Mouse (Mus musculus) spleen, adult 2 months (tissue): Measurements from ENCODE around the gene Clec1b. TPM values are rescaled to one million over a fixed set of nuclear protein-coding genes. Genes with fewer than 3 reads are reported as not detected.

ENCODE experiments used
- DNase-seq, 2 experiments: peaks; one replicate each; pipeline versions ENCODE4 v3.0.0 to v3.0.0-alpha.2; 2012 to 2021; ENCODE audit warnings: low spot score in 2 of 2, low read depth in 1 of 2
- H3K27ac ChIP-seq: fragments of 200-500 bp; 2 replicates; pipeline ENCODE4 v1.5.1; 2012; ENCODE audit warnings: low read length, inconsistent platforms; ENCODE audit not compliant: insufficient read depth
- H3K27me3 ChIP-seq: fragments of 200-500 bp; 2 replicates; pipeline ENCODE4 v1.6.1; 2012; ENCODE audit warnings: mild to moderate bottlenecking, moderate library complexity, low read length, inconsistent platforms; ENCODE audit not compliant: control insufficient read depth, insufficient read depth
- H3K36me3 ChIP-seq: fragments of 200-500 bp; 2 replicates; pipeline ENCODE4 v1.6.1; 2012; ENCODE audit warnings: mild to moderate bottlenecking, low read length, inconsistent platforms; ENCODE audit not compliant: control insufficient read depth, insufficient read depth
- H3K4me1 ChIP-seq: fragments of 200-500 bp; 2 replicates; pipeline ENCODE4 v1.6.1; 2011; ENCODE audit warnings: inconsistent platforms; ENCODE audit not compliant: control insufficient read depth, insufficient read depth, insufficient read length
- H3K4me3 ChIP-seq: fragments of 200-500 bp; 2 replicates; pipeline ENCODE4 v1.5.1; 2011; ENCODE audit warnings: mild to moderate bottlenecking, inconsistent platforms; ENCODE audit not compliant: insufficient read depth, insufficient read length; ENCODE audit errors: extremely low read depth
- CTCF ChIP-seq: fragments of 200-500 bp; IDR thresholded peaks from 2 replicates; pipeline ENCODE4 v1.5.1; 2011; ENCODE audit warnings: mild to moderate bottlenecking, inconsistent platforms; ENCODE audit not compliant: insufficient read depth, insufficient read length, insufficient replicate concordance; ENCODE audit errors: extremely low read depth
- POLR2A ChIP-seq: fragments of 200-500 bp; IDR thresholded peaks from 2 replicates; pipeline ENCODE4 v1.6.1; 2011; ENCODE audit warnings: low read depth, low read length, inconsistent platforms
- WGBS: fragments of 180-500 bp; shearing (Covaris S2); methylation state at CpG from one replicate; pipeline ENCODE4 v1.1.7; 2018; 5-methylcytosine and 5-hydroxymethylcytosine counted together
- polyA plus RNA-seq: library from polyadenylated mRNA; depleted of rRNA; stranded (reverse); fragments of >200 nt; gene quantifications from 2 replicates; pipeline ENCODE4 v1.2.3, GENCODE M21; 2012

Clec1b gene
- polyA plus RNA-seq, 1 experiment = 9.6 TPM

GRCm38 (mm10) chr6:129385774-129386173, 11.3 kb upstream of the Clec1b start, which contains the start of gene Clec12b:
TSS of gene Clec12b (minus strand) at chr6:129385874.
- H3K4me3 ChIP-seq = no peak within 1 kb of the TSS
- no peak for DNase-seq
- H3K4me1 ChIP-seq = no peaks in the 10 kb centered on the region
- no peaks in the 10 kb centered on the region for H3K36me3 ChIP-seq
- 81% methylated on average over 2 of the region's 2 CpGs for WGBS
- no peak for TF ChIP-seq CTCF
- TF ChIP-seq POLR2A = no peak
- H3K27me3 ChIP-seq = no peaks in the 10 kb centered on the region
- no peak within 1 kb of the TSS for H3K27ac ChIP-seq

DNA sequence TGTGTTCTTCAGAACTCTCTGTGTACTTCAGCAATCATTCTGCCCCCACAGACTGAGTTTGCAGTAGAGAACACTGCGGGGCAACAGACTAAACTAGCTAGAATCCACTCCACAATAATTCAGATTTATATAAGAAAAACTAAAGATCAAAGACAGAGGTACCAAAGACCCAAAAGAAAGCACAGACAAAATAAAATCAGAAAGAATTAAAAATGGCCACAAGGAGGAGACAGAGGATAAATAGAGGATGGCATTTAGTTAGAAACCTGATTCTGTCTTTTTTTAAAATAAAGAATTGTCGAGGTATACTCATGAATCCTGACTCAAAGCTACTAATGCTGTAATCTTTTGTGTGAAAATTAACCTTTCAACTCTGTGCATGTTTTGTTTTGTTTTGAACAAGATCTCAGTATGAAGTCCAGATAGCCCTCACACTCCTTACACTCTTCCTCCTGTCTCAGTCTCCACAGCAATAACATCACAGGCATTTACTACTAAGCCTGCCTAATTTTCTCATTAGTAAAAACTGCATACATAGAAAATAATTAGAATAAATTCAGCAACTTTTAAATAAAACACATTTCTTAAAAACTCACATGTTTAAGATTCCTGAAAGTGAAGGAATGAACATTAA, 3.9 kb upstream of the Clec1b start:
- Histone ChIP-seq H3K27me3 (no peaks in the 10 kb centered on the region), H3K27ac (no peak overlapping the region), H3K4me1 (no peaks in the 10 kb centered on the region), H3K4me3 (no peak overlapping the region), H3K36me3 (no peaks in the 10 kb centered on the region)
- 21% methylated on average over 2 of the region's 2 CpGs for WGBS
- no peak for DNase-seq
- TF ChIP-seq POLR2A = no peak
- no peak for TF ChIP-seq CTCF

- WGBS = 73% methylated on average over 6 of the region's 6 CpGs
Measured at GRCm38 (mm10) chr6:129393732-129394131, 3.4 kb upstream of the Clec1b start.

GRCm38 (mm10) chr6:129399945-129400344, 2.8 kb downstream of the Clec1b start:
- no peaks in the 10 kb centered on the region for H3K27me3 ChIP-seq
- H3K4me3 ChIP-seq = no peak overlapping the region
- TF ChIP-seq CTCF (no peak), POLR2A (no peak)
- 58% methylated on average over 6 of the region's 6 CpGs for WGBS
- no peak for DNase-seq
- no peaks in the 10 kb centered on the region for H3K36me3 ChIP-seq
- no peak overlapping the region for H3K27ac ChIP-seq
- H3K4me1 ChIP-seq = no peaks in the 10 kb centered on the region

More at GRCm38 (mm10) chr6:129393732-129394131, 3.4 kb upstream of the Clec1b start:
- Histone ChIP-seq H3K36me3 (no peaks in the 10 kb centered on the region), H3K4me1 (no peaks in the 10 kb centered on the region), H3K27me3 (no peaks in the 10 kb centered on the region), H3K4me3 (no peak overlapping the region), H3K27ac (no peak overlapping the region)
- no peak for DNase-seq
- TF ChIP-seq POLR2A (no peak), CTCF (no peak)

DNA sequence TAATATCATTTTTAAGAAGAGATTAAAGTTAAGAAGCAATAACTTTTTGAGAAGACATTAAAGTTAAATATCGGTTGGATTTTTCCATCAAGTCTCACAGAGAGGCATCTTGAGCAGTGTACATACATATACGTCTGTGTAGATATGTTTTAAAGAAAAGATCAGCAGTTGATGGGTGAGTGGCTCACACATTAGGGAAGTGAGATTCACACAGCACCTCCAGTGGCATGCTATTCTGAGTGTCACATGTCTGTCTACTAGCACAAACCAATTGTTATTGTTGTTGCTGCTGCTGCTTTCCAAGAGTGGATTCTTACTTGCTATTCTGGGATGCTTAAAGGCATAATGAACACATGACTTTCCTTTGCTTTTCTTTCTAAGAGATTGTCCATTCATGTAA, 5.3 kb downstream of the Clec1b start:
- H3K4me3 ChIP-seq = no peak overlapping the region
- no peak for DNase-seq
- TF ChIP-seq POLR2A = no peak
- no peak for TF ChIP-seq CTCF
- no peaks in the 10 kb centered on the region for H3K27me3 ChIP-seq
- H3K36me3 ChIP-seq = no peaks in the 10 kb centered on the region
- no peak overlapping the region for H3K27ac ChIP-seq
- WGBS = 68% methylated on average over 2 of the region's 2 CpGs
- peaks cover 1% of the 10 kb centered on the region; the same call in 1 of the 2 replicates for H3K4me1 ChIP-seq

DNA sequence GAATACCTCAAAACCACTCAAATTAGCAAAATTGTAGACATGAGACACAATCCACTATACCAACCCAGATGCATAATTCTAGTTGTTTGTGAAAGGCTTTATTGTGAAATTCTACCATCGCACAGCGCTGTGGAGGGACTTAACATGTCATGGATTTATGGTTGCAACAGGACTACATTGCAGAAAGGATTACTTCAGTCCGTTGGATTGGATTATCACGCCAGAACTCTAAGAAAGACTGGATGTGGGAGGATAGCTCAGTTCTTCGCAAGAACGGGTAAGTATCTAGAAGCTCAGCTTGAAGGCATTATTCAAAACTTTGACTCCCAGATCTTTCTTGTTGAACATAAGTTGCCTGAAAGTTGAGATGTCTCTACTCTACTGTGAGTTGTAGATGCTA, 6.3 kb downstream of the Clec1b start:
- Histone ChIP-seq H3K4me3 (no peak overlapping the region), H3K27ac (no peak overlapping the region), H3K4me1 (peaks cover 1% of the 10 kb centered on the region; the same call in 1 of the 2 replicates), H3K36me3 (no peaks in the 10 kb centered on the region), H3K27me3 (no peaks in the 10 kb centered on the region)
- 90% methylated on average over 6 of the region's 6 CpGs for WGBS
- no peak for TF ChIP-seq POLR2A
- TF ChIP-seq CTCF = no peak
- DNase-seq = no peak

GRCm38 (mm10) chr6:129405999-129406398, 8.9 kb downstream of the Clec1b start:
- DNase-seq = no peak
- no peak for TF ChIP-seq CTCF
- no peak overlapping the region for H3K27ac ChIP-seq
- H3K4me3 ChIP-seq = no peak overlapping the region
- no peaks in the 10 kb centered on the region for H3K36me3 ChIP-seq
- H3K4me1 ChIP-seq = peaks cover 1% of the 10 kb centered on the region; the same call in 1 of the 2 replicates
- no peaks in the 10 kb centered on the region for H3K27me3 ChIP-seq
